Mouse (Mus musculus): ENCODE data around the gene Eif2s2.

DNA sequence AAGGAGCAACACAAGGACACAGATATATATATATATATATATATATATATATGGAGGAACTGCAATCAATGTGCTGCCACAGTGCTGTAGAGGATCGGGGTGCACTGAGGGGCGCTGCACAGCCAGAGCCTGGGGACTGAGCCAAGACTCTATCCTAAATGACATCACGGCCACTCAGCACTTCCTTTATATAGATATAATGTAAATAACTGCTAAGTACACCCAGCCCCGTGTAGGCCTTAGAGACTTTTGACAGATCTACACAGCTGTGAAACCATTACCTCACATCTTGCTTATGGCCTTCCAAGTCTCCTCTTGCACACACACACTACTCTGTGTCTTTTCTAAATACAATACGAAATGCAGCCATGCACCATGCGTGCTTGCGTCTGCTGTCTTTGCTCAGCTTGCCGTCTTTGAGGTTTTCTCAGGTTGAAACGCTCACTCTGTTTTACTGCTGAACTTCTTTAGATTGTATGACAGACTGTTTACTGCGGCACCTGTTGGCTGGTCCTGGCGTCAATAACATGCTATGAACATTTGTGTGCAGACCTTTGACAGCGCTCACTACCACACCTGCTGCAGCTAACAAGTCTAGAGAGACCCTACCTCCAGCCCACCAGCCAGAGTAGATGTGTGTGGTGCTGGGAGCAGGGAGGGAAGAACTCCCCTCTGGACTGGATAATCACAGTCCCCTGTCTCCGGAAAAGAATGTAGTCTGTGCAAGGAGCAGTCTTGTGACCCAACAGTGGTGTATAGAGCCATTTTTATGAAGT is 25.3 kb upstream of the Eif2s2 start:
- TF ChIP-seq CTCF (IDR thresholded peaks at IDR 0.05; ENCODE audit: extremely low read depth, insufficient read depth, low read length), result no peak
- no peak for TF ChIP-seq POLR2A (IDR thresholded peaks at IDR 0.05; ENCODE audit: extremely low read depth, insufficient read depth, low read length)
